Mouse (Mus musculus) gastrocnemius, postnatal 36 days (tissue): ENCODE results near the gene Mef2b. TPM values are rescaled to one million over a fixed set of nuclear protein-coding genes. Genes with fewer than 3 reads are reported as not detected.
"Not testable (repeated sequence)": the region's sequence is repeated elsewhere in the genome, so short reads cannot be mapped to it uniquely, and the experiment has no call there.

Source experiments
- DNase-seq, 2 experiments: peaks; one replicate each; pipeline ENCODE4 v3.0.0; 2022
- intact Hi-C: fragments of 180-260 bp; cut with DNase I; formaldehyde crosslinking; loops from one replicate; pipeline ENCODE4 v1.15.1; 2025
- microRNA-seq, 2 experiments: library from miRNA; unstranded; fragments of <30 nt; microRNA quantifications; one replicate each; pipeline ENCODE4 v1.2.0; 2021
- total RNA-seq, 2 experiments: library from RNA; stranded (reverse); gene quantifications; 2 replicates each; pipeline ENCODE4 v1.2.3; 2021

Mef2b gene
- total RNA-seq, 2 experiments from 2014 or later = 0.28 to 0.32 TPM

DNA sequence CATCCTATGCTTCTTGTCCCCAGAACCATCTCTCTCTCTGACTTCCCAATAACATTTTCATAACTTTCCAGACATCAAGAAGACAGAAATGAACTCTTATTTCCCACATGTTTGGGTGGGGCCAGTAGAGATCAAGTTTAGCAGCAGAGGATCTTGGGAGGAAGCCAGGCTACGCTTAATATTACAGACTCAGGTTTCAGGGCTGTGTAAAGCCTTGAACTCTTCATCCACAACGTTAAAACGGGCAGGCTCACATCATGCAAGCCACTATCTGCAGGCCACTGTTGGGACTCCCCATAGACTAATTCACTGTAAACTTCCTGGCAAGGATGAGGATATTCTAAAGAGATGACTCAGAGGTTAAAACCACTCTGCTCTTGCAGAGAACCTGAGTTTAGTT is 74.9 kb downstream of the Mef2b start:
- no peak for DNase-seq
- intact Hi-C loops = no loop called here

- intact Hi-C loops = no loop called here
Measured at GRCm38 (mm10) chr8:70215092-70215491, 75.6 kb downstream of the Mef2b start.

GRCm38 (mm10) chr8:70216161-70216560 is 76.7 kb downstream of the Mef2b start:
- intact Hi-C loops, DNase-seq: not testable (repeated sequence)

More at GRCm38 (mm10) chr8:70215092-70215491, 75.6 kb downstream of the Mef2b start:
- DNase-seq = no peak

GRCm38 (mm10) chr8:70216566-70216965 is 77.1 kb downstream of the Mef2b start:
- peak; percentile 75 to 80 for DNase-seq
- intact Hi-C loops = no loop called here

Small RNAs within 50 kb of the gene (microRNA-seq; reads per million reads assigned to microRNA genes)
- 0 reads per million in 2 experiments for gene Mir7066

Other genes with a start within 250 kb of the Mef2b start
- gene Tssk6, start 237.5 kb upstream of the Mef2b start, total RNA-seq = not detected
- gene Ndufa13, start 237.2 kb upstream of the Mef2b start, total RNA-seq = 100 to 1,000 TPM; 332 to 340 TPM
- gene Yjefn3, start 237.0 kb upstream of the Mef2b start, total RNA-seq = 1 to 10 TPM; 5.7 to 9.0 TPM
- 10 to 100 TPM; 25.6 to 29.1 TPM for gene Gatad2a, start 143.3 kb upstream of the Mef2b start, total RNA-seq
- gene Mau2, start 97.0 kb upstream of the Mef2b start, total RNA-seq = 10 to 100 TPM; 24.2 to 25.8 TPM
- gene Sugp1, start 96.9 kb upstream of the Mef2b start, total RNA-seq = 10 to 100 TPM; 14.6 to 17.7 TPM
- under 1 TPM in 1 of 2 experiments, not detected in 1; 0.48 TPM for gene Tm6sf2, start 66.8 kb upstream of the Mef2b start, total RNA-seq
- under 1 TPM in 1 of 2 experiments, not detected in 1; 0.15 TPM for gene Hapln4, start 56.3 kb upstream of the Mef2b start, total RNA-seq
- gene Ncan, start 18.8 kb upstream of the Mef2b start, total RNA-seq = not detected
- gene Nr2c2ap, start 8.4 kb upstream of the Mef2b start, total RNA-seq = 1 to 10 TPM; 4.3 to 4.6 TPM
- gene Rfxank, start 557 bp upstream of the Mef2b start, total RNA-seq = 1 to 10 TPM; 6.2 to 9.3 TPM
- gene Borcs8, start 212 bp upstream of the Mef2b start, total RNA-seq = 10 to 100 TPM; 14.2 to 16.3 TPM
- gene Tmem161a, start 32.6 kb downstream of the Mef2b start, total RNA-seq = 10 to 100 TPM; 75.3 to 75.9 TPM
- gene Slc25a42, start 72.6 kb downstream of the Mef2b start, total RNA-seq = 10 to 100 TPM; 28.0 to 40.6 TPM
- gene Sugp2, start 94.5 kb downstream of the Mef2b start, total RNA-seq = 10 to 100 TPM; 34.8 to 46.2 TPM
- 1 to 10 TPM; 6.8 to 7.3 TPM for gene Armc6, start 94.8 kb downstream of the Mef2b start, total RNA-seq
- 1 to 10 TPM; 3.0 to 4.7 TPM for gene Homer3, start 143.1 kb downstream of the Mef2b start, total RNA-seq
- gene Ddx49, start 162.8 kb downstream of the Mef2b start, total RNA-seq = 10 to 100 TPM; 28.8 to 33.0 TPM
- gene Cope, start 162.8 kb downstream of the Mef2b start, total RNA-seq = 100 to 1,000 TPM; 115 TPM
- gene Cers1, start 176.1 kb downstream of the Mef2b start, total RNA-seq = 10 to 100 TPM; 14.1 to 19.1 TPM
- gene Gdf1, start 190.1 kb downstream of the Mef2b start, total RNA-seq = 1 to 10 TPM in 1 of 2 experiments, under 1 TPM in 1; 0.52 to 3.9 TPM
- 10 to 100 TPM; 27.0 to 27.6 TPM for gene Upf1, start 213.6 kb downstream of the Mef2b start, total RNA-seq
- 1 to 10 TPM; 8.9 to 9.9 TPM for gene Comp, start 233.8 kb downstream of the Mef2b start, total RNA-seq